Mouse (Mus musculus) cortical plate, adult 2 months (tissue): ENCODE results near the gene Fam213b.

Source experiments
- CTCF ChIP-seq: fragments of 200-500 bp; IDR thresholded peaks from 2 replicates; pipeline ENCODE4 v1.5.1; 2011; ENCODE audit warnings: mild to moderate bottlenecking, control low read depth, low read length; ENCODE audit not compliant: insufficient read depth; ENCODE audit errors: extremely low read depth
- POLR2A ChIP-seq: fragments of 200-500 bp; IDR thresholded peaks from 2 replicates; pipeline ENCODE4 v1.6.1; 2011; ENCODE audit warnings: mild to moderate bottlenecking, low read length, control low read depth; ENCODE audit not compliant: insufficient read depth; ENCODE audit errors: extremely low read depth

DNA sequence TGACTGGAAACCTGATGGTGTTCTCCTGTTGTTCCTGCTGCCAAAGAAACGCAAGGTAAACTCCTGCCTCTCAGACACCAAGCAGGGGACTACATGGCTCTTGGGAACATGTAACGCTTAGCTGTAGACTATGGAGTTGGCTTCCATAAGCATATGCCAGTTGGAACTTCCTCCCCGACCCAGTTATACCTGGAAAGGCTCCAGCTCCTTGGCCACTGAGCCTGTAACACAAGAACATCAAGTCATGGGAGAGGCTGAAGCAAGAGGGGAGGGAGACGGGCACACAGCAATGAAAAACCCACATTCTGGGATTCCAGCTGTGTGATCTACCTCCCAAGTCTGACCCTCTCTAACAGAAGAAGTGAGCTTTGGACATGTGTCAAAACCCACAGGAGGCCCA lies 23.4 kb upstream of the Fam213b start:
- no peak for TF ChIP-seq POLR2A
- no peak for TF ChIP-seq CTCF
